Mouse (Mus musculus): ENCODE data around the gene Olfr173.

Olfr173 gene

DNA sequence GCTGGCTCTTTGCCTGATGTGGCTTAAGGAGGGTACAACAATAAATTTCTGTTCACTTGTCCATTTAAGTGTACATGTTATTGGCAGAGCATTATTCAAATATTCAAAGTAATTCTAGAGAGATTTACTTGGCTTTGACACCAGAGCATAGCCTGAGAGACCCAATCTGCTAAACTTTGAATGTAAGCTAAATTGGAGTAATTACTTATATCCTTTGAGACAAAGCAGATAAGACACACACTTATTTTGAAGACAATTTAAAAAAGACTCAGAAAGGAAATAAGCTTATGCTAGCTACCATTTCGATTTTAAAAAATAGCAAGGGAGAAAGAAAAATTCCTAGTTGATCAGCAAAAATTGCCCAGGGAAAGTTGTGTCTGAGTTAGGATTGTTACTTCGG, at the start of gene Olfr173:
TSS of gene Olfr173 (minus strand) at position 101 of the 400 bp plus-strand sequence.
- ATAC-seq (ENCODE audit: low TSS enrichment) = no peak

- no peak for ATAC-seq (ENCODE audit: low TSS enrichment)
These were observed 26.8 kb upstream of the Olfr173 start, which contains the start of gene Olfr175-ps1 for GRCm38 (mm10) chr16:58826732-58827319. TSS of gene Olfr175-ps1 (minus strand) at chr16:58826782.

- no peak for ATAC-seq (ENCODE audit: low TSS enrichment)
These were observed 37.0 kb downstream of the Olfr173 start, which contains the start of gene Olfr172 for GRCm38 (mm10) chr16:58763076-58763475. TSS of gene Olfr172 (minus strand) at chr16:58763176.

GRCm38 (mm10) chr16:58756191-58756590, 43.9 kb downstream of the Olfr173 start:
- ATAC-seq (ENCODE audit: low TSS enrichment) = no peak

DNA sequence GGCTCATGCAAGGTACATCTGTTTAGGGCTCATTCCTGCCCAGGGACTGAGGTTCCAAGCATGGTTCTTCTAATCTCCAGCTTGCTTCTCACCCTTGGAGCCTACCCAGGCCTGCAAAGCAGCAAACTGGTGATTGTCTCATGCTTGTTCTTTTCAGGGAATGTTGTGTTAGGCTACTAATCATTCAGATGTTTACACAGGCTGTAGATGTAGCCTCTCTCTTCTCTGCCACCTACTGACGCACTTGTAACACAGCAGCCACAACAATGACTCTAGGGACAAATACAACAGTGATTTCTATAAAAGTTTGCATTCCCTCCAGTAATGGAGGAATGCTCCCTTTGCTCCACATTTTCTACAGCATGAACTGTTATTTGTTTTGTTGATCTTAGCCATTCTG, 48.8 kb downstream of the Olfr173 start:
- peak; percentile 94 for ATAC-seq (ENCODE audit: low TSS enrichment)

GRCm38 (mm10) chr16:58746715-58747114, 53.4 kb downstream of the Olfr173 start:
- no peak for ATAC-seq (ENCODE audit: low TSS enrichment)
